Mouse (Mus musculus) liver, embryonic 14.5 days (tissue): ENCODE measurements around the gene Zxdc.

ENCODE experiments used
- CTCF ChIP-seq: IDR thresholded peaks from 2 replicates; pipeline ENCODE4 v1.5.1; 2016; ENCODE audit warnings: antibody characterized with exemption, low read depth, control low read depth
- EP300 ChIP-seq: IDR thresholded peaks from 2 replicates; pipeline ENCODE4 v1.6.1; 2016; ENCODE audit warnings: antibody characterized with exemption, low read depth

DNA sequence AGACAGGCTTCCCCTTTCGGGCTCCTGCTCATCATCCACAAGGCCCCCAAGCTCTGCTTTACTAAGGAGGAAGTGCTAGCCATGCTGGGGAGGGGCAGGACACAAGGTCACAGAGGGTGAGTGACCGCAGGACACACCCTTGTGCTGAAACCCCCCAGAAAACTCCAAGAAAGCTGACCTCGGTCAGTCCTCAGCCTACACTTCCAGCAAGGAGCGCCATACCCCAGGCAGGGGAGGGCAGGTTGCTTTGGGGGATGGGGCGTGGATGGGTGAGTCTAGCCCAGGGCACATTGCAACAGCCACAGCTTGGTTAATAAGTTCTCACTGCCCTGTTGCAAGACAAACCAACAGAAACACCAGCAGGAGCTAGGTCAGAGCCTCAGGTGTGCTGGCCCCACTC lies 48.9 kb upstream of the Zxdc start:
- no peak for TF ChIP-seq CTCF
- TF ChIP-seq EP300 = no peak
